ENCODE assay signal across 8 mouse cellular contexts in the genomic region with DNA sequence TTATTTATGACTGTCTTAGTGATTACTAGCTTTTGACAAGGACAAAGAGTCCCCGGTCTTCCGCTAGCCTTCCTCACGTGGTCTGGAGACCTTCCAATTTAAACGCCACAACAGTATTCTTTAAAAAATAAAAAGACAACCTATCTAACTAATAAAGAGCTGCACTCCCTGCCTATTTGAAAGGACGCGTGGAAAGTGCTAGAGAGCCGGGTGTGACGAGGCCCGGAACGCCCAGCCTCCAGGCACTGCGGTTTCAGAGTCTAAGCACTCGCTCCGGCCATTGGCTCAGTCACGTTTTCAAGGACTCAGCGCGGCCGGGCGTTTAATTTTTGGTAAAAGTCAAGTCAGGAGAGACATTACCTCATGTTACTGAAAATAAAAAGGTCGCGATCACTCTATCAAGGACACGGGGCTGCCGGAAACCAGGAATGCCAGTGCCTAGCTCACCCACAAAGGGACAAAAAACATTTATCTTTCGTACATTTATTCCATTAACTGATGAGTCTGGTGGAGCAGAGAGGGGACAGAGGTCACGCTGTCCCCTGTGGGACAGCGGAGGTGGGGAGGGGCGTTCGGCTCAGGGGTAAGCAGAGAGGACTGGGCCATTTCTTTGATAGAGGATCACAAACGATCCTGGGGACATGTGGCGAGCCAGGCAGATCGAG. TPM values are rescaled to one million over a fixed set of nuclear protein-coding genes. Genes with fewer than 3 reads are reported as not detected.
DNase-seq lines count a peak whose midpoint lies in the region; ATAC-seq lines count a peak whose summit lies in the region.

No protein-coding gene starts in this region.

- H3K4me1 ChIP-seq in hindbrain, embryonic 11.5 days (replicated peaks; ENCODE audit: control insufficient read depth, insufficient read depth, low read length) = peaks cover 3% of the 10 kb centered on the region; the same call in 1 of the 2 replicates

- peak overlapping the region; percentile 98 for H3K27ac ChIP-seq in hindbrain, embryonic 11.5 days (ENCODE audit: low read depth, low read length)

- peak; percentile 83 for DNase-seq in MN1 (ENCODE audit: low spot score)
- DNase-seq in cerebellum, adult 8-10 months = peak; percentile 75
- peak; percentile 31 to 77 for DNase-seq in frontal cortex, adult 2 months (ENCODE audit: extremely low spot score in 1 of 2, low spot score in 1 of 2)
- peak; percentile 79 for DNase-seq in hindbrain, embryonic 11.5 days (ENCODE audit: low spot score)
- peak; percentile 59 to 61 for DNase-seq in layer of hippocampus, postnatal 25 days (ENCODE audit: extremely low spot score in 1 of 2, low spot score in 1 of 2)
- DNase-seq in lung, postnatal 4 days = peak; percentile 86 to 88
- DNase-seq in retina, postnatal 1 day = peak; percentile 74
- peak; percentile 73 for DNase-seq in thymus, postnatal 4 days

- H3K4me2 ChIP-seq in hindbrain, embryonic 11.5 days (replicated peaks; ENCODE audit: low read depth, low read length) = peak overlapping the region; percentile 74

- 3% methylated on average over 30 of the region's 30 CpGs for WGBS in hindbrain, embryonic 11.5 days

- ATAC-seq in hindbrain, embryonic 11.5 days (ENCODE audit: low FRiP score) = peak; percentile 69

- peak overlapping the region; percentile 83 for H3K4me3 ChIP-seq in hindbrain, embryonic 11.5 days (ENCODE audit: low read depth, low read length)

- H3K9ac ChIP-seq in hindbrain, embryonic 11.5 days (ENCODE audit: low read depth, low read length) = peak overlapping the region; percentile 85

- no peaks in the 10 kb centered on the region for H3K27me3 ChIP-seq in hindbrain, embryonic 11.5 days (ENCODE audit: control insufficient read depth, insufficient read depth, low read length)

- H3K9me3 ChIP-seq in hindbrain, embryonic 11.5 days (ENCODE audit: control insufficient read depth, low read length) = no peaks in the 10 kb centered on the region

- H3K36me3 ChIP-seq in hindbrain, embryonic 11.5 days (ENCODE audit: control insufficient read depth, insufficient read depth, low read length) = no peaks in the 10 kb centered on the region

RNA-seq across cellular contexts. Expression of a gene that starts 0.8 kb away (rescaled TPM):
- polyA plus RNA-seq in frontal cortex, adult 2 months (2012; rRNA removed) = 1,947 and 2,084 TPM in 2 replicates
- 3,718 and 3,764 TPM in 2 replicates for polyA plus RNA-seq in hindbrain, embryonic 11.5 days (2014; fragmentation: Nextera tagmentation; extraction: Ambion mirVana)
- 1,000 to 10,000 TPM; 2,114 to 2,470 TPM for total RNA-seq in layer of hippocampus, postnatal 25 days (2021)

Comparison
In these comparisons a context has a peak if more than half of its experiments do, and no peak if none do; other contexts are left out.
1. Peak in every context shown above with its lines: DNase-seq, ATAC-seq, H3K4me3 ChIP-seq and H3K27ac ChIP-seq.